Mouse (Mus musculus) adipocyte (in vitro differentiated cells): ENCODE measurements at regions not wholly inside any gene's neighbourhood (a gene's known extent, or its start where the extent isn't known, plus 50 kb on each side); places are given as distances from the start of the nearest gene placed in this dataset.

Experiments used
- DNase-seq: peaks from one replicate; pipeline ENCODE4 v3.0.0-alpha.2; 2016; ENCODE audit warnings: low spot score

DNA sequence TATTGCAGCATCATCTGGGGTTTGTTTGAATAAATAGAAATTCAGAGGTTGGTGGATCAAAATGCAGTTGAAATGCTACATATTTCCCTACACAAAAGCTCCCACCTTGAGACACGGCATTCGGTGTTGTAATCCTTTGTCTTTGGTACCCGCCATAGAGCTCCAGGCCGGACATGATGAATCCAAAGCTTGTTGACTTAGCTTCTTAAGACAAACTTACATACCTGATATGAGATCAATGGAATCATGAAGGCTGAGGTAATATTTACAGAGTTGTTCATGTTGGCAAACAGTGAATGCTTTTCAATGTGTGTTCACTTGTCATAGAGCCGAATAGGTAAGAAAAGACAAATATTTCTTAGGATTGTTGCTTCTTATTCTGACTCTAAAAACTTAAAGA, 51.2 kb upstream of the Pthlh start:
- no peak for DNase-seq
